Mouse (Mus musculus): ENCODE measurements at regions not wholly inside any gene's neighbourhood (a gene's known extent, or its start where the extent isn't known, plus 50 kb on each side); places are given as distances from the start of the nearest gene placed in this dataset.

GRCm38 (mm10) chr7:138551629-138552028 lies 154.1 kb upstream of the Tcerg1l start:
- 59% methylated on average over 10 of the region's 10 CpGs for WGBS (ENCODE audit: insufficient replicate concordance)
- ATAC-seq (ENCODE audit: insufficient read depth) (no peak), DNase-seq (ENCODE audit: low read depth in 3 of 3, low spot score in 3 of 3) (no peak)
- Histone ChIP-seq H3K4me1 (replicated peaks; ENCODE audit: control insufficient read depth in 2 of 2, insufficient read depth in 2 of 2, low read length in 1 of 2) (no peaks in the 10 kb centered on the region), H3K36me3 (replicated peaks; ENCODE audit: control insufficient read depth, insufficient read depth, low read depth) (no peaks in the 10 kb centered on the region), H3K9me3 (ENCODE audit: control insufficient read depth, low read length) (no peaks in the 10 kb centered on the region), H3K27ac (no peak overlapping the region), H3K4me3 (ENCODE audit: insufficient read depth in 1 of 2, low read depth in 2 of 2, low read length in 2 of 2) (no peak overlapping the region), H3K4me2 (ENCODE audit: low read depth) (no peak overlapping the region), H3K27me3 (ENCODE audit: control insufficient read depth, insufficient read depth, low read length) (no peaks in the 10 kb centered on the region), H3K9ac (replicated peaks) (no peak overlapping the region)
- no peak for TF ChIP-seq EP300 (IDR thresholded peaks at IDR 0.05; ENCODE audit: low read depth)
- TF ChIP-seq CTCF (IDR thresholded peaks at IDR 0.05; ENCODE audit: low read depth): no peak

GRCm38 (mm10) chr7:138547881-138548280 lies 150.4 kb upstream of the Tcerg1l start:
- Histone ChIP-seq H3K4me2 (ENCODE audit: low read depth) (no peak overlapping the region), H3K4me3 (ENCODE audit: insufficient read depth in 1 of 2, low read depth in 2 of 2, low read length in 2 of 2) (no peak overlapping the region), H3K4me1 (replicated peaks; ENCODE audit: control insufficient read depth in 2 of 2, insufficient read depth in 2 of 2, low read length in 1 of 2) (no peaks in the 10 kb centered on the region), H3K27me3 (ENCODE audit: control insufficient read depth, insufficient read depth, low read length) (no peaks in the 10 kb centered on the region), H3K36me3 (replicated peaks; ENCODE audit: control insufficient read depth, insufficient read depth, low read depth) (no peaks in the 10 kb centered on the region), H3K27ac (no peak overlapping the region), H3K9ac (replicated peaks) (no peak overlapping the region), H3K9me3 (ENCODE audit: control insufficient read depth, low read length) (no peaks in the 10 kb centered on the region)
- 57% methylated on average over 7 of the region's 7 CpGs for WGBS (ENCODE audit: insufficient replicate concordance)
- no peak for DNase-seq (ENCODE audit: low read depth in 3 of 3, low spot score in 3 of 3)
- no peak for ATAC-seq (ENCODE audit: insufficient read depth)
- TF ChIP-seq EP300 (IDR thresholded peaks at IDR 0.05; ENCODE audit: low read depth) (no peak), CTCF (IDR thresholded peaks at IDR 0.05; ENCODE audit: low read depth) (no peak)

GRCm38 (mm10) chr7:138538048-138538831 lies 140.7 kb upstream of the Tcerg1l start:
- WGBS (ENCODE audit: insufficient replicate concordance): 56% methylated on average over 18 of the region's 18 CpGs
- H3K27ac ChIP-seq: no peak overlapping the region
- DNase-seq (ENCODE audit: low read depth in 3 of 3, low spot score in 3 of 3) (peak in 1 of 3 experiments; percentile 6), ATAC-seq (ENCODE audit: insufficient read depth) (peak; percentile 47; the same call in 1 of the 2 replicates)
- no peaks in the 10 kb centered on the region for H3K27me3 ChIP-seq (ENCODE audit: control insufficient read depth, insufficient read depth, low read length)
- no peaks in the 10 kb centered on the region for H3K9me3 ChIP-seq (ENCODE audit: control insufficient read depth, low read length)
- H3K9ac ChIP-seq (replicated peaks): no peak overlapping the region
- no peak for TF ChIP-seq EP300 (IDR thresholded peaks at IDR 0.05; ENCODE audit: low read depth)
- peak overlapping the region in 1 of 2 experiments; percentile 42; a peak in 1 of 4 replicates for H3K4me3 ChIP-seq (ENCODE audit: insufficient read depth in 1 of 2, low read depth in 2 of 2, low read length in 2 of 2)
- peaks cover 0 to 4% of the 10 kb centered on the region in 2 experiments; a peak in 1 of 4 replicates for H3K4me1 ChIP-seq (replicated peaks; ENCODE audit: control insufficient read depth in 2 of 2, insufficient read depth in 2 of 2, low read length in 1 of 2)
- no peaks in the 10 kb centered on the region for H3K36me3 ChIP-seq (replicated peaks; ENCODE audit: control insufficient read depth, insufficient read depth, low read depth)
- no peak overlapping the region for H3K4me2 ChIP-seq (ENCODE audit: low read depth)

GRCm38 (mm10) chr7:138526143-138526542 lies 128.6 kb upstream of the Tcerg1l start:
- no peaks in the 10 kb centered on the region for H3K9me3 ChIP-seq (ENCODE audit: control insufficient read depth, low read length)
- TF ChIP-seq CTCF (IDR thresholded peaks at IDR 0.05; ENCODE audit: low read depth) (no peak), EP300 (IDR thresholded peaks at IDR 0.05; ENCODE audit: low read depth) (no peak)
- ATAC-seq (ENCODE audit: insufficient read depth): no peak
- 75% methylated on average over 2 of the region's 2 CpGs for WGBS (ENCODE audit: insufficient replicate concordance)
- no peak for DNase-seq (ENCODE audit: low read depth in 3 of 3, low spot score in 3 of 3)
- H3K36me3 ChIP-seq (replicated peaks; ENCODE audit: control insufficient read depth, insufficient read depth, low read depth): no peaks in the 10 kb centered on the region
- H3K9ac ChIP-seq (replicated peaks): no peak overlapping the region
- no peaks in the 10 kb centered on the region for H3K4me1 ChIP-seq (replicated peaks; ENCODE audit: control insufficient read depth in 2 of 2, insufficient read depth in 2 of 2, low read length in 1 of 2)
- H3K4me3 ChIP-seq (ENCODE audit: insufficient read depth in 1 of 2, low read depth in 2 of 2, low read length in 2 of 2): no peak overlapping the region
- H3K27ac ChIP-seq: no peak overlapping the region
- no peaks in the 10 kb centered on the region for H3K27me3 ChIP-seq (ENCODE audit: control insufficient read depth, insufficient read depth, low read length)
- H3K4me2 ChIP-seq (ENCODE audit: low read depth): no peak overlapping the region

GRCm38 (mm10) chr7:138524936-138525335 lies 127.4 kb upstream of the Tcerg1l start:
- Histone ChIP-seq H3K27ac (no peak overlapping the region), H3K4me2 (ENCODE audit: low read depth) (no peak overlapping the region), H3K4me1 (replicated peaks; ENCODE audit: control insufficient read depth in 2 of 2, insufficient read depth in 2 of 2, low read length in 1 of 2) (no peaks in the 10 kb centered on the region), H3K9ac (replicated peaks) (no peak overlapping the region), H3K27me3 (ENCODE audit: control insufficient read depth, insufficient read depth, low read length) (no peaks in the 10 kb centered on the region), H3K4me3 (ENCODE audit: insufficient read depth in 1 of 2, low read depth in 2 of 2, low read length in 2 of 2) (no peak overlapping the region), H3K9me3 (ENCODE audit: control insufficient read depth, low read length) (no peaks in the 10 kb centered on the region), H3K36me3 (replicated peaks; ENCODE audit: control insufficient read depth, insufficient read depth, low read depth) (no peaks in the 10 kb centered on the region)
- TF ChIP-seq EP300 (IDR thresholded peaks at IDR 0.05; ENCODE audit: low read depth): no peak
- TF ChIP-seq CTCF (IDR thresholded peaks at IDR 0.05; ENCODE audit: low read depth): no peak
- ATAC-seq (ENCODE audit: insufficient read depth) (no peak), DNase-seq (ENCODE audit: low read depth in 3 of 3, low spot score in 3 of 3) (no peak)
- 61% methylated on average over 3 of the region's 3 CpGs for WGBS (ENCODE audit: insufficient replicate concordance)
